Mouse (Mus musculus) left cerebral cortex, adult 2 months (tissue): ENCODE data around the gene Tmem87b. TPM values are rescaled to one million over a fixed set of nuclear protein-coding genes. Genes with fewer than 3 reads are reported as not detected.

Experiments used
- DNase-seq, 2 experiments: peaks; one replicate each; pipeline ENCODE4 v3.0.0; 2021 to 2022; ENCODE audit warnings: low spot score in 2 of 2, mixed read lengths in 1 of 2; ENCODE audit errors: extremely low spot score in 1 of 2
- H3K27ac ChIP-seq: fragments of 200-600 bp; 2 replicates; pipeline ENCODE4 v1.8.1; 2022
- H3K4me3 ChIP-seq: fragments of 200-600 bp; 2 replicates; pipeline ENCODE4 v1.8.1; 2022
- CTCF ChIP-seq: fragments of 200-600 bp; IDR thresholded peaks from 2 replicates; pipeline ENCODE4 v1.8.1; 2022; ENCODE audit warnings: antibody characterized with exemption, mild to moderate bottlenecking, moderate library complexity
- intact Hi-C: fragments of 180-260 bp; cut with DNase I; formaldehyde crosslinking; loops from one replicate; pipeline ENCODE4 v1.15.1; 2025
- long read RNA-seq, 2 experiments: library from polyadenylated mRNA; stranded (forward); transcript quantifications; one replicate each; pipeline ENCODE4 v2.0.0; 2021; ENCODE audit warnings: borderline mapping rate in 2 of 2
- total RNA-seq, 2 experiments: library from RNA; stranded (reverse); gene quantifications; 2 replicates each; pipeline ENCODE4 v1.2.3; 2021

The Tmem87b gene
- total RNA-seq: 10 to 100 TPM; 31.6 to 36.5 TPM
- long read RNA-seq, experiment 1, full-length matches to known transcripts: 3 of 58 reads
- long read RNA-seq, experiment 1, partial matches to known transcripts: 2 of 58 reads
- long read RNA-seq, experiment 1, other reads (novel, unspliced or antisense): 53 of 58 reads
- long read RNA-seq, experiment 2, full-length matches to known transcripts: 5 of 42 reads
- long read RNA-seq, experiment 2, partial matches to known transcripts: 1 of 42 reads
- long read RNA-seq, experiment 2, other reads (novel, unspliced or antisense): 36 of 42 reads

DNA sequence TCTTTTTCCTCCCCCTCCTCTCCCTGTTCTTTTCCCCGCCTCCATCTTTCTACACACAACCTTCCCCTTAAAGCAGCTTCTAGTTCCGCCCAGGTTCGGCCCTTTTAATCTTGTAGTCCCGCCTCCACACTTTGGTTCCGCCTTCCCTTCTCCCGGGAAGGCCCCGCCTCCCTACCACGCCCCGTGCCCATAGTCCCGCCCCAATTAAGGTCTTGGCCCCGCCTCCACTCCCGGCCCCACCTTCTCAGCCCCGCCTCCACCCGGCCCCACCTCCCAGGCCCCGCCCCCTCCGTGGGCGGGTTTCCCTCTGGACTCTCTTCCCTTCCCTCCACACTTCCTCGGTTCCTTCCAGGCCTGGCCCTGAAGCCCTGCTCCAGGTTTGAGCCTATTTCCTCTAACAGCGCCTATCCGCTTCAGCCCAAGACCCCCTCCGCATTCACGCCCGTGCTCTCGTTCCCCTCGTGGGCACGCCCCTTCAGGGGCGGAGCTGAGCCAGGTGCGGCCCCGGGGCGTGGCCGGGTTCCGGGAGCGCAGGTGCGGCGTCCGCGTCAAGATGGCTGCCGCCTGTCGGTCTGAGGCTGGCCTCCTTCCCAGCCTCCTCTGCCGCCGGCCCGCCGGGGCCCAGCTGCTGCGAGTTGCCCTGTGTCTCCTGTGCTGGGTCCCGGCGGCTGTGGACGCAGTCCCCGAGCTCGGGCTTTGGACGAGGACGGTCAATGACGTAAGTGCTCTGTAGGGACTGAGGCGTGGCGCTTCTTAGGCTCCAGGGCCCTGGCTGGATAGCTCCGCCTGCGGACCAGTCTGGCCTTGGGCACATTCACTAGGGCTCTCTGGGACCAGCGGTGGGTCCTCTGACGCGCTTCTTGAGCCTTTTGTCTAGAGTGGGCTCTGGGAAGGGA is at the start of gene Tmem87b:
Gene Tmem87b, plus strand, starts transcription at position 333 of the 896 bp plus-strand sequence.
- DNase-seq: peak; percentile 96
- peak within 1 kb of the TSS; percentile 78 for H3K4me3 ChIP-seq
- H3K27ac ChIP-seq: peak within 1 kb of the TSS; percentile 93
- intact Hi-C loops: loop anchor here (1.0 to 2.0 kb wide), 3 partner anchors 71 to 131 kb away; partner anchors contain the start of genes Anapc1 and Mertk
- no peak; the same call in 1 of the 2 replicates for TF ChIP-seq CTCF

DNA sequence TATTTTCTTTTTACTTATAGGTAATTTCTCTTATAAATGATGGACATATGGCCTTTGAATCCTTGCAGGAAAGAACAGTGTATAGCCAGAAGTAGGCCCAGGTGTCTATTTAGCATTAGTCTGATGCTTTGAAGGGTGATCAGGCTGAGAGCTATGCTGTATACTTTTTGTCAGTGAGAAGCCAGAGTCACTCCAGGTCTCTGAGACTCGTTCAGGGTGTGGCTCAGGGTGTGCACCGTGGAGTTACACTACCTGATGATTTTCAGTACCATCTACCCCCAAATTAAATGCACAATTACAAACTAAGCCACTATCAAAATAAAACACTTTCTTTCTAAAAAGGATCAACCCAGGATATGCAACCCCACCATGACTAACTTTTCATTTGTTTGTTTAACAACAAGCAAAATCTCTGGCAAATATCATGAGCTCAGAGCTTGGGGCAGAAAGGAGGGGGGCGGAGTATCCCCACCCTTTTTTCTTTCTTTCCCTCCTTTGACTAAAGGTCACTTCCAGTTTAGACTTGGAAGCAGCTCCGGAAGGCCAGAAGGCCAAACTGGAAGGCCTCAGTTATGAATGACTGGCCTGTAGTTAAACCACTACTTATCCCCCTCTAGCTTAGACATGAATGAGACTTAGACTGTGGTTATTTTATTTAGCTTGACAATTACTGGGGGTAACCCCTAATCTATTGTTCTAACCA is 49.2 kb upstream of the Tmem87b start:
- no peak for DNase-seq
- TF ChIP-seq CTCF: no peak
- intact Hi-C loops: no loop called here

DNA sequence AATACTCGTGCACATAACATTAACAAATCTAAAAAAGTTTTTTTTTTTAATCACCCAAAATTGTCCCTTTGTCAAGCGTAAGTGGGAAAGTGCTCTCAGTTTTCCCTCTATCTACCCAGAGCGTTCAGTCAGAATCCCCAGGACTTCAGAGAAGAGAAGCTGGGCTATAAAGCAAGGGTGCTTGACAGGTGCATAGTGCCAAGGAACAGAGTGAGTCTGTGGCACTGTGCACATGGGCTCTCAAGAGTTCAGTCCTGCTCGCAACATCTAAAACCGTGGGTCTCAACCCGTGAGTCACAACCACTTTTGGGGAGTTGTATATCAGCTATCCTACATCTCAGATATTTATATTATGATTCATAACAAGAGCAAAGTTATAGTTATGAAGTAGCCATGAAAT is 47.4 kb upstream of the Tmem87b start:
- no peak overlapping the region for H3K27ac ChIP-seq
- H3K4me3 ChIP-seq: no peak overlapping the region
- intact Hi-C loops: no loop called here
- no peak for DNase-seq
- TF ChIP-seq CTCF: no peak

More for the DNA sequence above, 49.2 kb upstream of the Tmem87b start:
- Histone ChIP-seq H3K4me3 (no peak overlapping the region), H3K27ac (no peak overlapping the region)

DNA sequence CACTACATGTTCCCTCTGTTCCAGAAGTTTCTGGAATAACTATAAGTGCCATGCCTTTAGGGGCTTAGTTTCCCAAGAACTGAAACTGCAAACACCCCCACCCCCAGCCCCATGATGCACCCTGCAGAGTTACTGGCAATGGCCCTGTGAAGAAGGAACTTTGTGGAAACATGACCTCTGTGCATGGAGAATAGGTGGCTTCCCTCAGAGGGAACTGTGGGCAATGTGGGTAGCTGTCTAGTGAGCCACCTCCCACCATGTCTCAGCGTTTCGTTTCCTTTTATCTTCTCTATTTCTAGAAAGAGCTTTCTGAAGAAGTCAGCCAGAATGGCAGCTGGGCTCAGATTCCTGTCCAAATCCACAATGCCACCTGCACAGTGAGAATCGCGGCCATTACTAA is 46.9 kb upstream of the Tmem87b start:
- Histone ChIP-seq H3K4me3 (no peak overlapping the region), H3K27ac (no peak overlapping the region)
- no peak for TF ChIP-seq CTCF
- intact Hi-C loops: no loop called here
- no peak for DNase-seq

DNA sequence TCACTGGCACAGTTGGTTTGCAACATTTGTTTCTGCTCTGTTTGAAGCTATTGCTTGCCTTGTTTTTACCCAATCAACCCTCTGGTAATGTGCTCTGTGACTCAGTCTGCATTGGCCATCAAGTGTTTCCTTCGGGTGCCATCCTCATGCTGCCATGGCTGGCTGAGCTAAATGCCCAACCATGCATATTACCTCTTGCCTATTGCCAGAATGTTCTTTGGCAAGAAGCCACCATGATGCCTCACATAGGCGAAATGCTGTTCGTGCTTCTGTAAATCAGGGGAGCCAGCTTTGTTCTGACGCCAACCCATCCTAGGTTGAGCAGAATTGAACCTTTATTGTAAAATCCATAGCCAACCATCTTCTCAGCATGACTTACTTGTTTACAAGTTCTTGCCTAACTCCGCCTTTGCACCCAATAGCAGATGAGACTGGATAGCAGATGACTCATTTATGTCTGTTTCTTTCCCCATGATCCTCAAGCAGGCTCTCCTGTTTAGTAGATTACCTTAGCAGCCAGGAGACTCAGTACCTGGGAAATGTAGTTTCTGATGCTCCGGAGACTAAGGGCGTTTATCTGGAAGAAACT is 46.1 kb upstream of the Tmem87b start:
- DNase-seq: no peak
- Histone ChIP-seq H3K4me3 (no peak overlapping the region), H3K27ac (no peak overlapping the region)
- intact Hi-C loops: no loop called here
- no peak for TF ChIP-seq CTCF

DNA sequence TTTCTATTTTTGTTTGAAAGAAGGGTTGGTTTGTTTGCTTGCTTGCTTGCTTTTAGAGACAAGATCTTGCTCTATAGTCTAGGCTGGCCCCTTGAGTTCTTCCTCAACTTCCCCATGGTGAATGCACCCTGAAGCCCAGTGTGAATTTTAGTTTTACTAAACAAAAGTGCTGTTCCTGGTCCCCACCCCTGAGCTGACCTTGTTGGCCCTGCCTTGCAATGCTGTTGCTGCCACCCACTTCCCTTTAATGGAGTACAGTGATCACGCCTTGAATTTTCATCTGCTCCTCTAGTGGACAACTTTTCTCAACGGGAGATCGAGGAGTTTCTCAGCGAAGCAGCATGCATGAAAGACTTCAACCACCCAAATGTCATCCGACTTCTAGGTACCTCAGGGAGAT is 35.7 kb upstream of the Tmem87b start:
- Histone ChIP-seq H3K4me3 (no peak overlapping the region), H3K27ac (no peak overlapping the region)
- no peak for TF ChIP-seq CTCF
- intact Hi-C loops: no loop called here
- DNase-seq: no peak

DNA sequence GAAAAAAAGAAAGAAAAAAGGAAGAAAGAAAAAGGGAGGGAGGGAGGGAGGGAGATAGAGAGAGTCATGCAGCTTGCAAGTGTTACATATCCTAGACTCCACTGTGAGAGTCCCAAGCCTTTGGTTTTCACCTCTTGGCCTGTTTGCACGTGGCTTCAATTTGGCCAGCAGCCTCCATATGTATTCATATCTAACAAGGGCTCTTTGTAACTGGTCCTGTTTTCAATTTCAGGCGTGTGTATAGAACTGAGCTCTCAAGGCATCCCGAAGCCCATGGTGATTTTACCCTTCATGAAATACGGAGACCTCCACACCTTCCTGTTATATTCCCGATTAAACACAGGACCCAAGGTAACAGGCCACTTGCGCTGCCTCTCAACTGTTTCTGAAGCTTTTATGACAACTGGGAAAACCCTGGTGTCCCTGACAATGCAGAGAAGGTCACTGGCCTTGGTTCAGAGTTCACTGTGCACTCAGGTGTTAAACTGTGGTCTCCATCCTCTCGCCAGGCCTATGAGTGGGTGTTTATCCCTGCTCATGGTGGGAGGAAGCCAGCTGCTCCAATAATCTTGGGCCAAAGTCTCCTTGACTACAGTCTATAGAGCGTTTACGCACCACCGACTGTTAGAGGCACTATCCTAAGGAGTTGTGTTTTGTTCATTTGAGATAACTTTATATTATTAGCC is 34.1 kb upstream of the Tmem87b start:
- H3K4me3 ChIP-seq: no peak overlapping the region
- H3K27ac ChIP-seq: no peak overlapping the region
- intact Hi-C loops: no loop called here
- no peak for TF ChIP-seq CTCF
- no peak for DNase-seq

DNA sequence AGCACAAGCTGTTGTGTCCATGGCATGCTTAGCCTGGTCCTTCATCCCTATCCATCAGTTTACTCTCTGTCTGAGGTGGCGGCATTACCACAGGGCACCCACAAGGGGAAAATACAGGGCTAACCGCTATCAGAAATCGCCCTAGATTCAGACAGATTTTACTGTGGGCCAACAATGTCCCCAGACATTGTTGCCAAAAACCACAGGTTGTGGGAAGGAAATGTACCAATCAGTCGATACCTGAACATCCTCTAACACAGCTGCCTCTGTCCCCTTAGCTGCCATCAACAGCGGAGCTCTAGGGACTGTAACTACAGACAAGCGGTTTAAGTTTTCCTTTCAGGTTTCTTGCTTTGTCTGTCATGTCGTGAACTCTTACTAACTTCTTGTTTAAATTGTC is 33.1 kb upstream of the Tmem87b start:
- TF ChIP-seq CTCF: no peak
- Histone ChIP-seq H3K4me3 (no peak overlapping the region), H3K27ac (no peak overlapping the region)
- no peak for DNase-seq
- intact Hi-C loops: no loop called here

DNA sequence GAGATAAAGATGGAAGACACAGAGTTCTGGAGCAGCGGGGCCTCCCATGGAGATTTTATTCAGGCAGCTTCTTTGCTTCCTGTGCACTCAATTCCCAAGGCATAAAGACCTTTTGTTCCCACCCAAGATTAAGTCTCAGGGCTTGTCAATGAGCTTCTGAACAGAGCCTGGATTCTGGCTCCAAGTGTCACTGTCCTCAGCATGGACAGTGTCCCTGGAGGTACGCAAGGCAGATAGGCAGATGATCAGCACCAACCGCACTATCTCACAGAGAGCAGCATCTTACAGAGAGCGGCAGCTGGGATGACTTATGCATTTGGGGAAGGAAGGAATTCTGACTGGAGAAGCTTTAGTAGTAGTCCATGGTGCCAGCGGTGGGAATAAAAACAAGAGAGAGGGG is 31.6 kb upstream of the Tmem87b start:
- DNase-seq: no peak
- TF ChIP-seq CTCF: no peak
- intact Hi-C loops: no loop called here
- Histone ChIP-seq H3K4me3 (no peak overlapping the region), H3K27ac (no peak overlapping the region)

DNA sequence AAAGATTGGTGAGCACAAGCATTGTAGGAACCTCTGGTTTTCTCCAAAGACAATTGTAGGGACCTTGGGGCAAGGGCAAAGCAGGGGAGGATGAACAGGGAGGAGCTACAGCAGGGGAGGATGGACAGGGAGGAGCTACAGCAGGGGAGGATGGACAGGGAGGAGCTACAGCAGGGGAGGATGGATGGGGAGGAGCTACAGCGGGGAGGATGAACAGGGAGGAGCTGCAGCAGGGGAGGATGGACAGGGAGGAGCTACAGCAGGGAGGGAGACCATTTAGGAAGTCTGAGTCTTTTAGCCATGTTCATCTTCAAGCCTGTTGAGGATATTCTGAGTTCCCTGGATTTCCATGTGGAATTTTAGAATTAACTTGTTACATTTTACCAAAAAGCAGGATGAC is 31.1 kb upstream of the Tmem87b start:
- H3K4me3 ChIP-seq: no peak overlapping the region
- H3K27ac ChIP-seq: no peak overlapping the region
- intact Hi-C loops: no loop called here
- no peak for DNase-seq
- TF ChIP-seq CTCF: no peak

DNA sequence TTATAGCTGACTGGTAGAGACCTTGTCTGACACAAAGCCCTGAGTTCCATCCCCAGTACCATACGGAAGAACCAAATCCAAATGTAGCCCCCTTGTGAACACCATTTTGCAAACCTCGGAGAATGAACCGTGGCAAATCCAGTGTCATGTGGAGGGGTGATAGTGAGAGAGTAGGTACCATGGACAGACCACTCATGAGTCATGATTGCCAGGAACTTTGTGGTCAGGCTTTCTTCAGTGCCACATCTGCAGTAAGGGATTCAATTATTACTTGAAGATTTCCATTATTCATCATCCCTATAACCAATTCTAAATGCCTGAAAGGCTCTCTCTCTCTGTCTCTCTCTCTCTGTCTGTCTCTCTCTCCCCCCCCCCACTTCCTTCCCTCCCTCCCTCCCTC is 30.1 kb upstream of the Tmem87b start:
- no peak overlapping the region for H3K4me3 ChIP-seq
- TF ChIP-seq CTCF: no peak
- H3K27ac ChIP-seq: no peak overlapping the region
- intact Hi-C loops: no loop called here
- no peak for DNase-seq
